Comparison of ENCODE assay signal across 9 mouse cellular contexts in the genomic region with DNA sequence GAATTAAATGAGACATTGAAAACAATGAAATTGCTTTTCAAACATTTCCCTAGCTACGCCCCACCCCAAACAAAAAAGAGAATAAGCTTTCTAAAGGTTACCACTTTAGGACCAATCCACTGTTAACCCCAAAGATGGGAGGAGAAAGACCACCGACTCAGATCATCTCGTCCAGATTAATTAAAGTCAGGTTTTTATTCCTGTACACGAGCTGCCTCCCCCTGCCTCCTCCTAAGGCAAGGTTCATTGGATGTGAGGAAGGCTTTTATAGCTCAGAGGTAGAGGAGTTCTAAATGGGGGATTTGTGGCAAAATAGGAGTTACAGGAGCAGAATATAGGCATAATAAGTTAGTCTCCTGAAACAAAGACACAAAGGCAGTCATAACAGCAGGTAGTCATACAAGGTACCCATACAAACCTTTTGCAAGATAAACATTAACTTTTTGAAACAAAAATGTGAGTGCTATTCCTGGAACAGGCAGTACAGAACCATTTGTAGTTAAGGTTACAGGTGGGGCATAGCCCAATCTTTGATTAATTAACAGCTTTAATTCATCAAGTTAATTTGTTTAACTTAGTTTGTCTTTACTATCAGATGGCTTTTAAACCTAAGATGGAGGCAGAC. TPM values are rescaled to one million over a fixed set of nuclear protein-coding genes. Genes with fewer than 3 reads are reported as not detected.
DNase-seq lines count a peak whose midpoint lies in the region; ATAC-seq lines count a peak whose summit lies in the region.
"Had no signal": no experiment of that assay in that cellular context is flagged by ENCODE, and none has a peak within 500 bp of the region (broad histone marks: within the 10 kb centered on the region; RNA-seq: fewer than 3 reads in every experiment).

No protein-coding gene starts in this region.

- H3K36me3 ChIP-seq in kidney, embryonic 14.5 days (ENCODE audit: control insufficient read depth, insufficient read depth, low read length): no peaks in the 10 kb centered on the region
- H3K36me3 ChIP-seq in embryonic facial prominence, embryonic 11.5 days (replicated peaks; ENCODE audit: control insufficient read depth, insufficient read depth, low read depth, low read length): no peaks in the 10 kb centered on the region
- H3K36me3 ChIP-seq in hindbrain, embryonic 15.5 days: no peaks in the 10 kb centered on the region
- no peaks in the 10 kb centered on the region for H3K36me3 ChIP-seq in midbrain, embryonic 16.5 days (ENCODE audit: control insufficient read depth, insufficient read depth, low read length)

- peaks cover 16% of the 10 kb centered on the region; the same call in 1 of the 2 replicates for H3K4me1 ChIP-seq in kidney, embryonic 14.5 days (ENCODE audit: control insufficient read depth, insufficient read depth, low read length)
- H3K4me1 ChIP-seq in embryonic facial prominence, embryonic 11.5 days (ENCODE audit: control insufficient read depth, insufficient read depth, low read length): no peaks in the 10 kb centered on the region
- H3K4me1 ChIP-seq in hindbrain, embryonic 15.5 days (replicated peaks): peaks cover 19% of the 10 kb centered on the region
- peaks cover 26% of the 10 kb centered on the region for H3K4me1 ChIP-seq in midbrain, embryonic 16.5 days (ENCODE audit: control insufficient read depth, insufficient read depth, low read length)

- intact Hi-C loops in left cerebral cortex, postnatal 10 days (cut with DNase I): loop anchor here (10.0 kb wide), 1 partner anchor 90 kb away; no protein-coding TSS in a partner anchor

- no peaks in the 10 kb centered on the region for H3K9me3 ChIP-seq in kidney, embryonic 14.5 days (ENCODE audit: control insufficient read depth, low read length)
- no peaks in the 10 kb centered on the region for H3K9me3 ChIP-seq in embryonic facial prominence, embryonic 11.5 days (replicated peaks; ENCODE audit: control insufficient read depth, low read length)
- no peaks in the 10 kb centered on the region for H3K9me3 ChIP-seq in hindbrain, embryonic 15.5 days
- no peaks in the 10 kb centered on the region for H3K9me3 ChIP-seq in midbrain, embryonic 16.5 days (replicated peaks; ENCODE audit: control insufficient read depth, low read length, poor library complexity, severe bottlenecking)

- 59% methylated on average over 4 of the region's 4 CpGs for WGBS in kidney, embryonic 14.5 days
- WGBS in embryonic facial prominence, embryonic 11.5 days: 64% methylated on average over 4 of the region's 4 CpGs
- WGBS in hindbrain, embryonic 15.5 days: 58% methylated on average over 4 of the region's 4 CpGs
- WGBS in midbrain, embryonic 16.5 days: 57% methylated on average over 4 of the region's 4 CpGs

- H3K9ac ChIP-seq in kidney, embryonic 14.5 days (ENCODE audit: low read depth, low read length): no peak overlapping the region
- H3K9ac ChIP-seq in embryonic facial prominence, embryonic 11.5 days (replicated peaks; ENCODE audit: low read length): no peak overlapping the region
- no peak overlapping the region for H3K9ac ChIP-seq in hindbrain, embryonic 15.5 days
- H3K9ac ChIP-seq in midbrain, embryonic 16.5 days (ENCODE audit: low read depth, low read length): no peak overlapping the region

- no peaks in the 10 kb centered on the region for H3K27me3 ChIP-seq in kidney, embryonic 14.5 days (ENCODE audit: control insufficient read depth, insufficient read depth, low read length)
- H3K27me3 ChIP-seq in embryonic facial prominence, embryonic 11.5 days (ENCODE audit: control insufficient read depth, insufficient read depth, low read length): no peaks in the 10 kb centered on the region
- no peaks in the 10 kb centered on the region for H3K27me3 ChIP-seq in hindbrain, embryonic 15.5 days
- no peaks in the 10 kb centered on the region for H3K27me3 ChIP-seq in midbrain, embryonic 16.5 days (ENCODE audit: control insufficient read depth, insufficient read depth, low read depth, low read length)
- H3K27me3 ChIP-seq: Patski had no signal

- H3K27ac ChIP-seq in kidney, embryonic 14.5 days (ENCODE audit: low read depth, low read length): peak overlapping the region; percentile 32
- no peak overlapping the region for H3K27ac ChIP-seq in embryonic facial prominence, embryonic 11.5 days (replicated peaks; ENCODE audit: low read depth, low read length)
- H3K27ac ChIP-seq in hindbrain, embryonic 15.5 days (replicated peaks): peak overlapping the region; percentile 71
- H3K27ac ChIP-seq in midbrain, embryonic 16.5 days (ENCODE audit: low read length): peak overlapping the region; percentile 65

- DNase-seq in kidney, postnatal 25 days: no peak
- no peak for DNase-seq in embryonic facial prominence, embryonic 11.5 days (ENCODE audit: low spot score)
- DNase-seq in left cerebral cortex, postnatal 10 days (ENCODE audit: extremely low spot score in 1 of 2, low spot score in 2 of 2): no peak
- no peak for DNase-seq in gastrocnemius, adult 18-20 months (ENCODE audit: low spot score)
- no peak for DNase-seq in lung, postnatal 36 days

- ATAC-seq in kidney, embryonic 14.5 days (ENCODE audit: low FRiP score, low TSS enrichment): no peak
- ATAC-seq in embryonic facial prominence, embryonic 11.5 days (replicated peaks; ENCODE audit: insufficient number of reproducible peaks, low FRiP score, low TSS enrichment, low read depth): peak; percentile 7; the same call in 1 of the 2 replicates
- ATAC-seq in hindbrain, embryonic 15.5 days (ENCODE audit: low FRiP score, low read depth): peak; percentile 3; the same call in 1 of the 2 replicates
- ATAC-seq in midbrain, embryonic 16.5 days: peak; percentile 2

- H3K4me3 ChIP-seq in kidney, embryonic 14.5 days (ENCODE audit: low read length): no peak overlapping the region; the same call in 1 of the 2 replicates
- no peak overlapping the region for H3K4me3 ChIP-seq in embryonic facial prominence, embryonic 11.5 days (ENCODE audit: low read depth, low read length)
- no peak overlapping the region for H3K4me3 ChIP-seq in hindbrain, embryonic 15.5 days
- H3K4me3 ChIP-seq in midbrain, embryonic 16.5 days (ENCODE audit: low read depth, low read length): peak overlapping the region; percentile 87; the same call in 1 of the 2 replicates

- peak overlapping the region; percentile 30 for H3K4me2 ChIP-seq in kidney, embryonic 14.5 days (replicated peaks; ENCODE audit: low read depth, low read length)
- H3K4me2 ChIP-seq in embryonic facial prominence, embryonic 11.5 days (ENCODE audit: low read depth, low read length): no peak overlapping the region
- H3K4me2 ChIP-seq in hindbrain, embryonic 15.5 days: peak overlapping the region; percentile 74
- peak overlapping the region; percentile 58 for H3K4me2 ChIP-seq in midbrain, embryonic 16.5 days (ENCODE audit: low read length)

RNA-seq across cellular contexts. Expression of a gene that starts 0.7 kb away (rescaled TPM):
- polyA plus RNA-seq in kidney, embryonic 14.5 days (2014; fragmentation: Nextera tagmentation; extraction: Ambion mirVana): 58.1 and 71.9 TPM in 2 replicates
- 56.3 and 59.0 TPM in 2 replicates for polyA plus RNA-seq in embryonic facial prominence, embryonic 11.5 days (2014; fragmentation: Nextera tagmentation; extraction: Ambion mirVana)
- polyA plus RNA-seq in hindbrain, embryonic 15.5 days (2015; fragmentation: Nextera tagmentation; extraction: Ambion mirVana): 56.8 and 59.9 TPM in 2 replicates
- 49.1 and 51.7 TPM in 2 replicates for polyA plus RNA-seq in midbrain, embryonic 16.5 days (2015; fragmentation: Nextera tagmentation; extraction: Ambion mirVana)
- 10 to 100 TPM; 72.5 to 73.8 TPM for total RNA-seq in left cerebral cortex, postnatal 10 days (2021)
- total RNA-seq in gastrocnemius, adult 18-20 months (2021): 100 to 1,000 TPM; 198 to 200 TPM
